Mouse (Mus musculus): Measurements from ENCODE around the gene Creld1.
A peak's percentile ranks its signal among the peaks of the same experiment; 100 is the strongest.

Creld1 gene

DNA sequence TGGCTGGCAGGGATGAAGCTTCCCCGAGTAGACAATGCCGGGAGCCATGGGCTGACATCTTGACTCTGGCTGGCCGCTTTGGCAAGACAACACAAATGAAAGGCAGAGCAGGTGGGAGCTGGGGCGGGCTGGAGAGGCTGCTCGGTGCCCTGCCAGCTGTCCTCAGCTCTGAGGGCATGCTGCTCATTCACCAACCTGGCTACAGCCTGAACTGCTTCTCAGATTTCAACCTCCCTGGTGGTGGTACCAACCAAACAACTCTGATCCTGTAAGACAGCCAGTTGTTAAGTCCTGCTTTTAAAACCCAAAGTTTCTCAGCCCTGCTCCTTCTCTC is 25.8 kb downstream of the Creld1 start:
- ATAC-seq (ENCODE audit: low TSS enrichment), result no peak

- ATAC-seq (ENCODE audit: low TSS enrichment), result no peak
These were observed 30.8 kb downstream of the Creld1 start for GRCm38 (mm10) chr6:113513944-113514343.

DNA sequence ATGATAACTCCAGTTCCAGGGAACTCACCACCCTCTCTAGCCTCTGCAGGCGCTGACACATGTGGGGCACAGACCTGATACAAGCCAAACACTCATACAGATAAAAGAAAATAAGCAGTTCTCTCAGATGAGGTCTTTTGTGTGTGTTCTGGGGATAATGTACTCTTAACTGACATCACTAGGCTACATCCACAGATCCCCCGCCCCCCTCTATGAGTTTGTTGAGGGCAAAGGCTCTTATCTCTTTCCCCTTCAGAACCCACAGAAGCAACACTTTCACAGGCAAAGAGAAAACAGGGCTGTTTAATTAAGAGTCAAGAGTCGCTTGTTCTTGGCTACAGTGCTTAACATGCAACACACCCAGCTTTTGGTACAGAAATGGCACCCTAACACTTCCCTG is 31.5 kb downstream of the Creld1 start:
- no peak for ATAC-seq (ENCODE audit: low TSS enrichment)

- no peak for ATAC-seq (ENCODE audit: low TSS enrichment)
These were observed 34.5 kb downstream of the Creld1 start for GRCm38 (mm10) chr6:113517434-113518080.

GRCm38 (mm10) chr6:113522310-113522709 is 39.2 kb downstream of the Creld1 start:
- no peak for ATAC-seq (ENCODE audit: low TSS enrichment)

DNA sequence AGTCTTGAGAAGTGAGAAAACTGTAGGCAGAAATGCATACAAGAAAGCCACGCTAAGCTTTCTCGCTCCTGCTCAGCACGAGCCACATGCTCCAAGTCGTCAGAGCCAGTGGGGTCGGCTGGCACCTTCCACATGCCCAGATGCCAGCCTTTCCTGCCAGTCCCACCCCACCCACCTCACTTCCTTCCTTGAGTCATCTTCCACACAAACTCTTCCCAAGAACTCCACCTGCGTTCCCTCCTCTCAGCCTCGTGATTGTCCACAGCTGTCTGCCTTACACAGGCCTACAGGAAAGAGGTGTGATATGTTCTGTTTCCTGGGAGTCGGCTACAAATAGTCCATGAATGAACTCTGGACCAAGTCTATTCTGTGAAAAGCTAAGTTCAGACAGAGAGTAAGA is 40.3 kb downstream of the Creld1 start:
- peak; percentile 64 for ATAC-seq (ENCODE audit: low TSS enrichment)

- ATAC-seq (ENCODE audit: low TSS enrichment), result peak; percentile 95
These were observed 48.1 kb downstream of the Creld1 start, which contains the start of the genes Emc3 and Fancd2 for GRCm38 (mm10) chr6:113530932-113531839. Gene Emc3, minus strand, starts transcription at chr6:113531652. Gene Fancd2, plus strand, starts transcription at chr6:113531682.

DNA sequence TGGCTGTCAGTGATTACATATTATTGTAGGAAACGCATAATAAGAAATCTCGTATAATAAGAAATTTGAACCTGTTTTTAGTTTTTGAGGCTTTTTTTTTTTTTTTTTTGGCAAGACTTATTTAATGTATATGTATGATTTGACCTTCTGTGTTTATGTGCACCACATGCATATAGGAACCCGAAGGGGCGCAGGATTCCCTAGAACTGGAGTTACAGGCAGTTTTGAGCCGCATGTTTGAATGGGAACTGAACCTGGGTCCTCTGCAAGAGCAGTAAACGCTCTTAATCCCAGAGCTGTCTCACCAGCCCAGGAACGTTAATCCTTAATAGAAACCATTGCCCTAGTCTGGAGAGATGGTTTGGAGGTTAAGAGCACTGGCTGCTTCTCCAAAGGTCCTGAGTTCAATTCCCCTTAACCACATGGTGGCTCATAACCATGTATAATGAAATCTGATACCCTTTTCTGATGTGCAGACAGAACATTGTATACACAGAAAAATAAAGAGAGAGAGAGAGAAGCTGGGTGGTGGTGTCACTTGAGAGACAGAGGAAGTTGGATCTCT is 48.8 kb downstream of the Creld1 start:
- no peak for ATAC-seq (ENCODE audit: low TSS enrichment)

GRCm38 (mm10) chr6:113534886-113535285 is 51.8 kb downstream of the Creld1 start:
- no peak for ATAC-seq (ENCODE audit: low TSS enrichment)

DNA sequence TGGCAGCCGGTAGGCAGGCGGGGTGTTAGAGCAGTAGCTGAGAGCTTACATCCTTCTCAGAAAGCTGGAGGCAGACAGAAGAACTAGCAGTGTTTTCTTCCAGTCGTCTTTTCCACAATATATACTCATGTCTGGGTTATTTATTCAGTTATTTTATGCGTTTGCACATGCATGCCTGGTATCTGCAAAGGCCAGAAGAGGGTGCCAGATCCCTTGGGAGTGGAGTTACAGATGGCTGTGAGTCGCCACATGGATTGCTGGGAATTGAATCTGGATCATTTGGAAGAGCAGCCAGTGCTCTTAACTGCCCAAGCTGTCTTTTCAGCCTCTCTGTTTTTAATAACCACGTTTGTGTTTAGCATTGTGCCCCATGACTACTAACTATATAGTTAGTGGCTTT is 58.5 kb downstream of the Creld1 start:
- no peak for ATAC-seq (ENCODE audit: low TSS enrichment)
